Mouse (Mus musculus): ENCODE measurements around the gene Olfr33. TPM values are rescaled to one million over a fixed set of nuclear protein-coding genes. Genes with fewer than 3 reads are reported as not detected.

Gene Olfr33
- polyA plus RNA-seq, 2 experiments, result not detected

DNA sequence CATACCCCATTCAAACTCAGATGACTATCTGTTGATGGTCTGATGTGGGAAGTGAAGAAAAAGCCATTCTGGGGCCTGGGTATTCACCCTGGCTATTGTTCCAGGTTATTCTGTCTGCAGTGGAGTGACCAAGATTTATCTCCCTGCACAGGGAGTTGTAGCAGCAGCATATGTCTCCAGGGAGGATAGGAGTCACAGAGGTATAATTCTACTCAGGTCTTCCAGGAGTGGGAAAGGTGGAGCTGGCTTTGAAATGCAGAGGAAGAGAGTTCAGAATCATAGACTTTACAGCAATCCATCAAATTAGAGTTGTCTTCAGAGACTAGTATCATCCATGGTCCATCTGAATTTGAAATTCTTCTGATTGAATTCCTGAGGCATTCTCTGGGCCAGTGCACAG, 8.5 kb upstream of the Olfr33 start, which contains the start of gene Olfr559:
Olfr559 (minus strand) TSS at position 101 of the 400 bp plus-strand sequence.
- Histone ChIP-seq H3K9me3 (ENCODE audit: control insufficient read depth, low read length) (no peaks in the 10 kb centered on the region), H3K4me3 (ENCODE audit: insufficient read depth in 1 of 2, low read depth in 2 of 2, low read length in 2 of 2) (no peak within 1 kb of the TSS), H3K27me3 (ENCODE audit: control insufficient read depth, insufficient read depth, low read length) (no peaks in the 10 kb centered on the region), H3K4me1 (replicated peaks; ENCODE audit: control insufficient read depth in 2 of 2, insufficient read depth in 2 of 2, low read length in 1 of 2) (no peaks in the 10 kb centered on the region), H3K27ac (no peak within 1 kb of the TSS), H3K36me3 (replicated peaks; ENCODE audit: control insufficient read depth, insufficient read depth, low read depth) (no peaks in the 10 kb centered on the region), H3K9ac (replicated peaks) (no peak within 1 kb of the TSS), H3K4me2 (ENCODE audit: low read depth) (no peak within 1 kb of the TSS)
- no peak for TF ChIP-seq CTCF (IDR thresholded peaks at IDR 0.05; ENCODE audit: low read depth)
- no peak for TF ChIP-seq EP300 (IDR thresholded peaks at IDR 0.05; ENCODE audit: low read depth)
- DNase-seq (ENCODE audit: low read depth in 3 of 3, low spot score in 3 of 3), result no peak
- ATAC-seq (ENCODE audit: insufficient read depth), result no peak

DNA sequence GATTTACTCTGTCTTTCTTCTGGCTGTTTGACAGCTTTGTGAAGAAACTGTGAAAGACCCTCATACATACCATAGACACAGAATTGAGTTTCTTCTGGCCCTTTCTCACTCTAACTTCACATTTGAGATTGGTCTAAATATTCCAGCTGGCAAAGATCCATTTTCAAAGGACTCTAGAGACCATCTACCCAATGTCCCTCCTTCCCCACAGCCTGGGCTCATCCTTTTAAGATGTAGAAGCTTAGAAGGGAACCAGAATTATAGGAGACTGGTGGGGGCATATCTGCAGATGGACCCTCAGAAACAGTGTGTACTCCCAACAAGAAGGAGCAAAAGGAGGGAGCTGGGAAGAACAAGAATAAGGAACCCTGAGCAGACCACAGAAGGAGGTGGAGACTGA, 17.0 kb downstream of the Olfr33 start, which contains the start of gene Olfr558:
Olfr558 (plus strand) TSS at position 301 of the 400 bp plus-strand sequence.
- H3K36me3 ChIP-seq (replicated peaks; ENCODE audit: control insufficient read depth, insufficient read depth, low read depth), result no peaks in the 10 kb centered on the region
- no peak within 1 kb of the TSS for H3K4me2 ChIP-seq (ENCODE audit: low read depth)
- no peaks in the 10 kb centered on the region for H3K9me3 ChIP-seq (ENCODE audit: control insufficient read depth, low read length)
- no peak for TF ChIP-seq EP300 (IDR thresholded peaks at IDR 0.05; ENCODE audit: low read depth)
- TF ChIP-seq CTCF (IDR thresholded peaks at IDR 0.05; ENCODE audit: low read depth), result no peak
- no peak for DNase-seq (ENCODE audit: low read depth in 3 of 3, low spot score in 3 of 3)
- no peak within 1 kb of the TSS for H3K9ac ChIP-seq (replicated peaks)
- ATAC-seq (ENCODE audit: insufficient read depth), result no peak
- H3K27me3 ChIP-seq (ENCODE audit: control insufficient read depth, insufficient read depth, low read length), result no peaks in the 10 kb centered on the region
- no peak within 1 kb of the TSS for H3K27ac ChIP-seq
- H3K4me3 ChIP-seq (ENCODE audit: insufficient read depth in 1 of 2, low read depth in 2 of 2, low read length in 2 of 2), result no peak within 1 kb of the TSS
- no peaks in the 10 kb centered on the region for H3K4me1 ChIP-seq (replicated peaks; ENCODE audit: control insufficient read depth in 2 of 2, insufficient read depth in 2 of 2, low read length in 1 of 2)

DNA sequence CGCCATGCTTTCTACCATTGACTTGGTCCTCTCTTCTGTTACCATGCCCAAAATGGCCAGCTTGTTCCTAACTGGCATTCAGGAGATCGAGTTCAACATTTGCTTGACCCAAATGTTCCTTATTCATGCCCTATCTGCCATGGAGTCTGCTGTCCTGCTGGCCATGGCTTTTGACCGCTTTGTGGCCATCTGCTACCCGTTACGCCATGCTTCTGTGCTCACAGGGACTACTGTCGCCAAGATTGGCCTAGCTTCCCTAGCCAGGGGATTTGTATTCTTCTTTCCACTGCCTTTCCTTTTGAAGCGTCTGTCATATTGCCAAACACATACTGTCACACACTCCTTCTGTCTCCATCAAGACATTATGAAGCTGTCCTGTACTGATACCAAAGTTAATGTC, 20.4 kb downstream of the Olfr33 start:
- no peak overlapping the region for H3K4me2 ChIP-seq (ENCODE audit: low read depth)
- no peaks in the 10 kb centered on the region for H3K36me3 ChIP-seq (replicated peaks; ENCODE audit: control insufficient read depth, insufficient read depth, low read depth)
- no peaks in the 10 kb centered on the region for H3K27me3 ChIP-seq (ENCODE audit: control insufficient read depth, insufficient read depth, low read length)
- DNase-seq (ENCODE audit: low read depth in 3 of 3, low spot score in 3 of 3), result no peak
- WGBS (ENCODE audit: insufficient replicate concordance), result 66% methylated on average over 7 of the region's 7 CpGs
- H3K9me3 ChIP-seq (ENCODE audit: control insufficient read depth, low read length), result no peaks in the 10 kb centered on the region
- no peak overlapping the region for H3K9ac ChIP-seq (replicated peaks)
- no peak for TF ChIP-seq CTCF (IDR thresholded peaks at IDR 0.05; ENCODE audit: low read depth)
- TF ChIP-seq EP300 (IDR thresholded peaks at IDR 0.05; ENCODE audit: low read depth), result no peak
- no peaks in the 10 kb centered on the region for H3K4me1 ChIP-seq (replicated peaks; ENCODE audit: control insufficient read depth in 2 of 2, insufficient read depth in 2 of 2, low read length in 1 of 2)
- H3K27ac ChIP-seq, result no peak overlapping the region
- no peak for ATAC-seq (ENCODE audit: insufficient read depth)
- no peak overlapping the region for H3K4me3 ChIP-seq (ENCODE audit: insufficient read depth in 1 of 2, low read depth in 2 of 2, low read length in 2 of 2)

DNA sequence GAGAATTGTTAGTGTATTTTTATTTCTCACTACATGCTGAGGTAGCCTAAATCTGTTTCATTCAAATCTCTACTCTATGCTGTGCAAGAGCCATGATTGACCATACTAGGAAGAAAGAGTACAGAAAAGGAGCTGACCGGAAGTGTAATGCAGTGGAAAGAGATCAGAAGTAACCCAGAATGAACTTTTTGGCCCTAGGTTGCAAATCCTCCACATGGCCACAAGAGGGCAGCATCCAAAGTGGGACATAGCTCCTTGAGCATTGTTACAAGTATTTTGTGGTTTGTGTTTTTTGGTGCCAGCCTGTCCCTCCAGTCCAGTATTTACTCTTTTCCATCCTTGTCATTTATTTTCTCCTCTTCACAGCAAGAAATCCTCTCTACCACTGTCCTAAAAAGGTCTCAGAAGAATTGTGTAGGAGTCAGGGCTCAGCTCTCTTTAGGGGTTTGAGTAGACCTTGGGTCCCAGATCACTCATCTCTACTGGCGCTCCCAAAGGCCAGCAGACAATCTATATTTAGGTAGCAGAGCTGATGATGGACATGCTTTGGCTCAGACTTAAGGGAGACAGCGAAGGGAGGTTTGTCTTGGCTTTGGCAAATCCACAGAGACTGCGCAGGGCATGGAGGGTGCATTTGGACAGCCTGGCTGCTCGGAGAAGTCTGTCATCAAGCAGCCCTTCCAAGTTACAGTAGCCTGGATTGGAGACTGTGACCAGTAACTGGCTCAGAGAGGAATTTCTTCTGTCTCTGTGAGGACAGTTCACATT, 23.3 kb downstream of the Olfr33 start, which contains the start of gene Olfr557:
Olfr557 (plus strand) TSS at position 553 of the 768 bp plus-strand sequence.
- WGBS (ENCODE audit: insufficient replicate concordance), result 57% methylated on average over 5 of the region's 5 CpGs

DNA sequence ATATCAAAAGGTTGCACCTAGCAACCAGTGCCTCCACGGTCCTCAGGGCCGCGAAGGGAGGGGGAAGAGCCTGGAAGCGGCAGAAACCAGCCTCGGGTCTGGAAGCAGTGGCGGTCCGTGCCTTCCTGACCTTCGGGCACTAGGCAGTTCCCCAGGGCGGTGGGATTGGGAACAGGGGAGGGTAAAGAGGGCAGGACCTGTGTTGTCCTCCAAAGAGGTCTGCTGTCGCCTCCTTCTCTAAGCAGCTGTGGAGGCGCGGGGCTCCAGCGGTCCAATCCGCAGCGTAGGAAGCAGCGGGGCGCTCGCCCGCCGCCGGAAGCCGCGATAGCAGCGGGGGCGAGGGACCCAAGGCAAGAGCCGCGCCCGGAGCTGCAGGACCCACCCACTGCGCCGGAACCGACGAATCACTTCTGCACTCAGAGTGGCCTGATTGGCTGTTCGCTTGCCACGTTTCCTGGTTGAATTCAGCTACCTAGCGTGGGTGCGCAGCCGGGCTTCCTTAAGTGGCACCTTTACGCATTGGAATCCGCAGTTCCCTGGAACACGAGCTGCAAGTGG, 31.8 kb downstream of the Olfr33 start, which contains the start of gene Trim68:
Trim68 (minus strand) TSS at position 384 of the 558 bp plus-strand sequence.
- 0 out of 4 replicates have a peak, but pooled peaks cover 0 to 2% of the 10 kb centered on the region in 2 experiments for H3K4me1 ChIP-seq (replicated peaks; ENCODE audit: control insufficient read depth in 2 of 2, insufficient read depth in 2 of 2, low read length in 1 of 2)
- no peaks in the 10 kb centered on the region for H3K36me3 ChIP-seq (replicated peaks; ENCODE audit: control insufficient read depth, insufficient read depth, low read depth)
- peak within 1 kb of the TSS; percentile 47 to 53 for H3K4me3 ChIP-seq (ENCODE audit: insufficient read depth in 1 of 2, low read depth in 2 of 2, low read length in 2 of 2)
- no peak within 1 kb of the TSS for H3K27ac ChIP-seq
- TF ChIP-seq CTCF (IDR thresholded peaks at IDR 0.05; ENCODE audit: low read depth) (no peak), EP300 (IDR thresholded peaks at IDR 0.05; ENCODE audit: low read depth) (no peak)
- H3K27me3 ChIP-seq (ENCODE audit: control insufficient read depth, insufficient read depth, low read length), result no peaks in the 10 kb centered on the region
- 0 out of 2 replicates have a peak within 1 kb of the TSS, but pooled peaks have one; percentile 20 for H3K9ac ChIP-seq (replicated peaks)
- 1% methylated on average over 34 of the region's 40 CpGs for WGBS (ENCODE audit: insufficient replicate concordance)
- peak; percentile 62 to 72 (median 71) for DNase-seq (ENCODE audit: low read depth in 3 of 3, low spot score in 3 of 3)
- no peaks in the 10 kb centered on the region for H3K9me3 ChIP-seq (ENCODE audit: control insufficient read depth, low read length)
- ATAC-seq (ENCODE audit: insufficient read depth), result peak; percentile 95
- H3K4me2 ChIP-seq (ENCODE audit: low read depth), result peak within 1 kb of the TSS; percentile 72

More for the DNA sequence above, 23.3 kb downstream of the Olfr33 start, which contains the start of gene Olfr557:
- peak; percentile 84 for TF ChIP-seq CTCF (IDR thresholded peaks at IDR 0.05; ENCODE audit: low read depth)
- TF ChIP-seq EP300 (IDR thresholded peaks at IDR 0.05; ENCODE audit: low read depth), result no peak
- H3K4me1 ChIP-seq (replicated peaks; ENCODE audit: control insufficient read depth in 2 of 2, insufficient read depth in 2 of 2, low read length in 1 of 2), result no peaks in the 10 kb centered on the region
- DNase-seq (ENCODE audit: low read depth in 3 of 3, low spot score in 3 of 3) (peak in 1 of 3 experiments; percentile 9), ATAC-seq (ENCODE audit: insufficient read depth) (no peak)
- H3K9me3 ChIP-seq (ENCODE audit: control insufficient read depth, low read length), result no peaks in the 10 kb centered on the region
- no peak within 1 kb of the TSS for H3K4me2 ChIP-seq (ENCODE audit: low read depth)
- no peak within 1 kb of the TSS for H3K4me3 ChIP-seq (ENCODE audit: insufficient read depth in 1 of 2, low read depth in 2 of 2, low read length in 2 of 2)
- H3K27ac ChIP-seq, result no peak within 1 kb of the TSS
- H3K27me3 ChIP-seq (ENCODE audit: control insufficient read depth, insufficient read depth, low read length), result no peaks in the 10 kb centered on the region
- no peaks in the 10 kb centered on the region for H3K36me3 ChIP-seq (replicated peaks; ENCODE audit: control insufficient read depth, insufficient read depth, low read depth)
- H3K9ac ChIP-seq (replicated peaks), result no peak within 1 kb of the TSS

Data from liver, embryonic 14.5 days (tissue).